Mouse (Mus musculus) brain, embryonic 14.5 days (tissue): Measurements from ENCODE around the gene Isyna1.
A peak's percentile ranks its signal among the peaks of the same experiment; 100 is the strongest.

ENCODE experiments used
- CTCF ChIP-seq: fragments of 200-500 bp; IDR thresholded peaks from 2 replicates; pipeline ENCODE4 v1.5.1; 2012; ENCODE audit warnings: inconsistent platforms, mild to moderate bottlenecking, moderate library complexity, borderline replicate concordance; ENCODE audit not compliant: insufficient read depth, insufficient read length; ENCODE audit errors: extremely low read depth
- POLR2A ChIP-seq: fragments of 200-500 bp; IDR thresholded peaks from 2 replicates; pipeline ENCODE4 v1.6.1; 2012; ENCODE audit warnings: mild to moderate bottlenecking, inconsistent platforms, borderline replicate concordance; ENCODE audit not compliant: poor library complexity, insufficient read depth, insufficient read length, severe bottlenecking; ENCODE audit errors: extremely low read depth

- TF ChIP-seq CTCF (peak; percentile 94), POLR2A (no peak)
These were observed 17.7 kb downstream of the Isyna1 start for GRCm38 (mm10) chr8:70611849-70612248.
